In genomic region chr16:57549061-57550037, GRCm38 (mm10) we compare ENCODE assay signal across 8 mouse cellular contexts. TPM values are rescaled to one million over a fixed set of nuclear protein-coding genes. Genes with fewer than 3 reads are reported as not detected.
DNase-seq lines count a peak whose midpoint lies in the region; ATAC-seq and TF ChIP-seq lines count a peak whose summit lies in the region.

No protein-coding gene starts in this region.

- peaks cover 6% of the 10 kb centered on the region; the same call in 1 of the 2 replicates for H3K9me3 ChIP-seq in G1E (replicated peaks)
- H3K9me3 ChIP-seq in hindbrain, embryonic 12.5 days (replicated peaks) = no peaks in the 10 kb centered on the region

- peak overlapping the region; percentile 68 for H3K9ac ChIP-seq in hindbrain, embryonic 12.5 days

- H3K27me3 ChIP-seq in G1E (ENCODE audit: insufficient read depth, low read length) = no peaks in the 10 kb centered on the region
- no peaks in the 10 kb centered on the region for H3K27me3 ChIP-seq in hindbrain, embryonic 12.5 days

- no peak overlapping the region for H3K27ac ChIP-seq in hindbrain, embryonic 12.5 days

- no peaks in the 10 kb centered on the region for H3K4me1 ChIP-seq in G1E (ENCODE audit: insufficient read depth, low read depth, low read length)
- H3K4me1 ChIP-seq in hindbrain, embryonic 12.5 days = peaks cover 2% of the 10 kb centered on the region; the same call in 1 of the 2 replicates

- no peak for TF ChIP-seq CTCF in G1E (IDR thresholded peaks at IDR 0.05; ENCODE audit: low read depth, low read length)

- H3K36me3 ChIP-seq in G1E (replicated peaks) = peaks cover 20% of the 10 kb centered on the region
- no peaks in the 10 kb centered on the region for H3K36me3 ChIP-seq in hindbrain, embryonic 12.5 days

- peak overlapping the region; percentile 87 for H3K4me2 ChIP-seq in hindbrain, embryonic 12.5 days (replicated peaks)

- peak overlapping the region; percentile 2; the same call in 1 of the 2 replicates for H3K4me3 ChIP-seq in G1E (ENCODE audit: low read depth, low read length)
- peak overlapping the region; percentile 68 for H3K4me3 ChIP-seq in hindbrain, embryonic 12.5 days

- no peak for ATAC-seq in G1E (ENCODE audit: extremely low read depth, insufficient number of reproducible peaks, low FRiP score, poor library complexity, severe bottlenecking)
- peak; percentile 99 for ATAC-seq in hindbrain, embryonic 12.5 days (ENCODE audit: low FRiP score)

- no peak for DNase-seq in G1E (ENCODE audit: low spot score)
- DNase-seq in c-Kit-positive CD71-positive TER-119-negative erythroid progenitor cells, embryonic 14.5 days (ENCODE audit: low read depth) = peak; percentile 24
- DNase-seq in frontal cortex, postnatal 10 days (ENCODE audit: low spot score in 2 of 2) = peak; percentile 17 to 46
- DNase-seq in layer of hippocampus, postnatal 36 days = peak; percentile 46 to 50
- DNase-seq in lung, postnatal 4 days = peak; percentile 86 to 90
- peak; percentile 81 for DNase-seq in retina, postnatal 1 day
- DNase-seq in urinary bladder, adult 18-20 months (ENCODE audit: low spot score in 2 of 2) = peak; percentile 65 to 74

- 2% methylated on average over 64 of the region's 64 CpGs for WGBS in hindbrain, embryonic 12.5 days

RNA-seq across cellular contexts. Expression of gene Cmss1, which starts 57.3 kb away (rescaled TPM):
- total RNA-seq in G1E (2014; fragmentation: Nextera tagmentation) (12.8 and 20.6 TPM in 2 replicates), G1E (2017) (66.3 and 69.1 TPM in 2 replicates)
- 66.7 and 78.5 TPM in 2 replicates for polyA plus RNA-seq in G1E (2012)
- polyA plus RNA-seq in hindbrain, embryonic 12.5 days (2016; fragmentation: Nextera tagmentation; extraction: Ambion mirVana) = 37.1 and 40.5 TPM in 2 replicates
- total RNA-seq in layer of hippocampus, postnatal 36 days (2021) = 10 to 100 TPM; 15.6 to 16.9 TPM
